ENCODE assay signal across 22 mouse cellular contexts in the genomic region with DNA sequence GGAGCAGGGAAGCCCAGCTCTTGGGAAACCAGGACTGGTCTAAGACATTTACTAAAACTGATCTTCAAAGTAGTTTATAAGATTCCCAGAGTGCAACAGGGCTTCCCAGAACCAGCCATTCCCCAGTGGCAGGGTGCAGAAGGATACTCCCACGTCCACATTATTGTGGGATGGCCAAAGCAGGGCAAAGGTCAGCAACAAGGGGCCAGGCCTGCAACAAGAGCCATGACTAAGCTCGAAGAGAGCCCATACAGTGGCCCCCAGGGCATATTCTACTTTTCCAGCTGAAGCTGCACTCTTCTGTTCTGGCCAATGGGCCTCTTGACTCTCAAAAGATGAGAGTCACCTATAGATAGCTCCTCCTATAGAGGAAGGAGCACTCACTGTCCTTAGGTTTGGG. TPM values are rescaled to one million over a fixed set of nuclear protein-coding genes. Genes with fewer than 3 reads are reported as not detected.
DNase-seq lines count a peak whose midpoint lies in the region; ATAC-seq lines count a peak whose summit lies in the region.
"Had no signal": no experiment of that assay in that cellular context is flagged by ENCODE, and none has a peak within 500 bp of the region (broad histone marks: within the 10 kb centered on the region; RNA-seq: fewer than 3 reads in every experiment).

No protein-coding gene starts in this region.

- no peak overlapping the region for H3K4me3 ChIP-seq in heart, embryonic 10.5 days
- no peak overlapping the region for H3K4me3 ChIP-seq in liver, embryonic 15.5 days (replicated peaks)
- H3K4me3 ChIP-seq in brown adipose tissue, adult 24 weeks (ENCODE audit: insufficient read depth, low read depth, low read length) = no peak overlapping the region
- H3K4me3 ChIP-seq: embryonic facial prominence, embryonic 12.5 days; forebrain, embryonic 12.5 days; hindbrain, embryonic 12.5 days had no signal

- H3K9ac ChIP-seq in liver, embryonic 15.5 days = no peak overlapping the region
- H3K9ac ChIP-seq: embryonic facial prominence, embryonic 12.5 days; forebrain, embryonic 12.5 days; hindbrain, embryonic 12.5 days had no signal

- H3K36me3 ChIP-seq in heart, embryonic 10.5 days = no peaks in the 10 kb centered on the region
- no peaks in the 10 kb centered on the region for H3K36me3 ChIP-seq in liver, embryonic 15.5 days (replicated peaks)
- H3K36me3 ChIP-seq: embryonic facial prominence, embryonic 12.5 days had no signal

- H3K4me2 ChIP-seq in liver, embryonic 15.5 days = no peak overlapping the region
- H3K4me2 ChIP-seq: embryonic facial prominence, embryonic 12.5 days; forebrain, embryonic 12.5 days; hindbrain, embryonic 12.5 days had no signal

- H3K27me3 ChIP-seq in heart, embryonic 10.5 days (ENCODE audit: insufficient read depth, poor library complexity, severe bottlenecking) = no peaks in the 10 kb centered on the region
- H3K27me3 ChIP-seq in liver, embryonic 15.5 days = no peaks in the 10 kb centered on the region
- H3K27me3 ChIP-seq: CH12.LX; embryonic facial prominence, embryonic 12.5 days; forebrain, embryonic 12.5 days; hindbrain, embryonic 12.5 days had no signal

- peak; percentile 78 for DNase-seq in heart, adult 11 months
- no peak for DNase-seq in heart, embryonic 10.5 days (ENCODE audit: low spot score)
- DNase-seq in liver (no peak), 3T3-L1 (ENCODE audit: low read depth, low spot score) (peak; percentile 64)
- no peak for DNase-seq in embryo, embryonic 9.5 days (ENCODE audit: extremely low spot score)
- DNase-seq: adrenal gland, adult 8-10 months; adrenal gland, postnatal 36 days; cerebellum, adult 11 months; cerebellum, adult 8-10 months; cerebellum, postnatal 14 days; embryo, embryonic 11 days; gastrocnemius, postnatal 25 days; heart, postnatal 10 days; heart, postnatal 4 days had no signal

- H3K4me1 ChIP-seq in heart, embryonic 10.5 days = peaks cover 22% of the 10 kb centered on the region
- H3K4me1 ChIP-seq in liver, embryonic 15.5 days (replicated peaks) = 0 out of 2 replicates have a peak, but pooled peaks cover 2% of the 10 kb centered on the region
- peaks cover 39% of the 10 kb centered on the region for H3K4me1 ChIP-seq in brown adipose tissue, adult 24 weeks (ENCODE audit: control insufficient read depth, insufficient read depth, insufficient read length, low read length)
- H3K4me1 ChIP-seq: embryonic facial prominence, embryonic 12.5 days; forebrain, embryonic 12.5 days had no signal

- no peak overlapping the region for H3K27ac ChIP-seq in heart, embryonic 10.5 days
- no peak overlapping the region for H3K27ac ChIP-seq in liver, embryonic 15.5 days (replicated peaks)
- H3K27ac ChIP-seq in brown adipose tissue, adult 24 weeks (replicated peaks; ENCODE audit: low read depth, low read length) = peak overlapping the region; percentile 5; the same call in 1 of the 2 replicates
- H3K27ac ChIP-seq: embryonic facial prominence, embryonic 12.5 days; forebrain, embryonic 12.5 days; hindbrain, embryonic 12.5 days had no signal

- 70% methylated on average over 2 of the region's 2 CpGs for WGBS in heart, embryonic 10.5 days
- WGBS in liver, embryonic 15.5 days (ENCODE audit: insufficient replicate concordance) = 32% methylated on average over 2 of the region's 2 CpGs

- no peaks in the 10 kb centered on the region for H3K9me3 ChIP-seq in heart, embryonic 10.5 days
- H3K9me3 ChIP-seq in liver, embryonic 15.5 days (replicated peaks) = no peaks in the 10 kb centered on the region
- H3K9me3 ChIP-seq: embryonic facial prominence, embryonic 12.5 days; forebrain, embryonic 12.5 days; hindbrain, embryonic 12.5 days had no signal

- 0 out of 2 replicates have a peak, but pooled peaks have one; percentile 22 for ATAC-seq in liver, embryonic 15.5 days (ENCODE audit: insufficient read depth)
- ATAC-seq: forebrain, embryonic 16.5 days; hindbrain, embryonic 16.5 days had no signal

RNA-seq across cellular contexts. Expression of a gene that starts 43.7 kb away (rescaled TPM):
- polyA plus RNA-seq in heart, embryonic 10.5 days (2016; fragmentation: Nextera tagmentation; extraction: Ambion mirVana) = 43.7 and 44.2 TPM in 2 replicates
- 33.1 and 46.0 TPM in 2 replicates for polyA plus RNA-seq in liver, embryonic 15.5 days (2015; fragmentation: Nextera tagmentation; extraction: Ambion mirVana)
- polyA plus RNA-seq in brown adipose tissue, adult 24 weeks (2012; ENCODE audit: insufficient read depth, insufficient read length, missing spikeins) = 311 and 438 TPM in 2 replicates

Comparison
In these comparisons a context has a peak if more than half of its experiments do, and no peak if none do; other contexts are left out.
1. DNase-seq: peak in heart, adult 11 months (single experiment) and 3T3-L1 (single experiment); none in heart, embryonic 10.5 days (single experiment), liver (single experiment) and embryo, embryonic 9.5 days (single experiment).